Mouse (Mus musculus) stomach, embryonic 15.5 days (tissue): ENCODE data around the gene Inka2. TPM values are rescaled to one million over a fixed set of nuclear protein-coding genes. Genes with fewer than 3 reads are reported as not detected.
"Not testable (repeated sequence)": the region's sequence is repeated elsewhere in the genome, so short reads cannot be mapped to it uniquely, and the experiment has no call there.

Experiments used
- ATAC-seq: fragments of 200-750 bp; cut with Nextera tagmentation; 2 replicates; pipeline ENCODE4 v1.8.0; 2017; ENCODE audit warnings: low read depth, moderate number of reproducible peaks, moderate TSS enrichment; ENCODE audit not compliant: insufficient read depth, low FRiP score
- H3K27ac ChIP-seq: fragments of 300-500 bp; sonication (generic); 2 replicates; pipeline ENCODE4 v1.5.1; 2015; ENCODE audit warnings: mild to moderate bottlenecking, inconsistent platforms
- H3K27me3 ChIP-seq: fragments of 300-500 bp; sonication (generic); replicated peaks from 2 replicates; pipeline ENCODE4 v1.6.1; 2015; ENCODE audit warnings: inconsistent platforms
- H3K36me3 ChIP-seq: fragments of 300-500 bp; sonication (generic); 2 replicates; pipeline ENCODE4 v1.6.1; 2015; ENCODE audit warnings: inconsistent platforms
- H3K4me1 ChIP-seq: fragments of 300-500 bp; sonication (generic); 2 replicates; pipeline ENCODE4 v1.6.1; 2015; ENCODE audit warnings: inconsistent platforms
- H3K4me2 ChIP-seq: fragments of 300-500 bp; sonication (generic); 2 replicates; pipeline ENCODE4 v1.6.1; 2015; ENCODE audit warnings: mild to moderate bottlenecking, inconsistent platforms
- H3K4me3 ChIP-seq: fragments of 300-500 bp; sonication (generic); replicated peaks from 2 replicates; pipeline ENCODE4 v1.5.1; 2015; ENCODE audit warnings: inconsistent platforms
- H3K9ac ChIP-seq: fragments of 300-500 bp; sonication (generic); 2 replicates; pipeline ENCODE4 v1.6.1; 2015; ENCODE audit warnings: inconsistent platforms
- H3K9me3 ChIP-seq: fragments of 300-500 bp; sonication (generic); 2 replicates; pipeline ENCODE4 v1.6.1; 2016; ENCODE audit warnings: inconsistent platforms
- WGBS: fragments of 180-500 bp; shearing (Covaris S2); methylation state at CpG from one replicate; pipeline ENCODE4 v1.1.7; 2015; 5-methylcytosine and 5-hydroxymethylcytosine counted together
- polyA plus RNA-seq: library from polyadenylated mRNA; unstranded; fragments of >200 nt; fragmentation: Nextera tagmentation; extraction: Ambion mirVana; gene quantifications from 2 replicates; pipeline ENCODE4 v1.2.1, GENCODE M21; 2015

Gene Inka2
- polyA plus RNA-seq, 1 experiment from 2014 or later: 2.9 TPM

DNA sequence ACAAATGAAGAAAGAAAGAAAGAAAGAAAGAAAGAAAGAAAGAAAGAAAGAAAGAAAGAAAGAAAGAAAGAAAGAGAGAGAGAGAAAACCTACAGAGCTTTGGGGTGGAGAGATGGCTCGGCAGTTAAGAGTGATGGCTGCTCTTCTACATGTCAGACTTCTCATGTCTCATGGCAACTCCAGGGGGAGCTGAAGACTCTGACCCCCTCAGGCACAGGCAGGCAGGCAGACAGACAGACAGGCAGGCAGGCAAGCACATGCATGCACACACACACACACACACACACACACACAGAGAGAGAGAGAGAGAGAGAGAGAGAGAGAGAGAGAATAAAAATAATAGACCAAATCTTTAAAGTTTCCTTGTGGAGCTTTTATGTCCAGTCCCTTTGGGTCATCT, 3.6 kb upstream of the Inka2 start:
- not testable (repeated sequence) for H3K27me3 ChIP-seq, ATAC-seq, H3K4me2 ChIP-seq, H3K27ac ChIP-seq, H3K4me3 ChIP-seq, H3K9ac ChIP-seq, H3K9me3 ChIP-seq, H3K36me3 ChIP-seq
- 31% methylated on average over 1 of the region's 1 CpGs for WGBS
- H3K4me1 ChIP-seq: peaks cover 15% of the 10 kb centered on the region; the same call in 1 of the 2 replicates

DNA sequence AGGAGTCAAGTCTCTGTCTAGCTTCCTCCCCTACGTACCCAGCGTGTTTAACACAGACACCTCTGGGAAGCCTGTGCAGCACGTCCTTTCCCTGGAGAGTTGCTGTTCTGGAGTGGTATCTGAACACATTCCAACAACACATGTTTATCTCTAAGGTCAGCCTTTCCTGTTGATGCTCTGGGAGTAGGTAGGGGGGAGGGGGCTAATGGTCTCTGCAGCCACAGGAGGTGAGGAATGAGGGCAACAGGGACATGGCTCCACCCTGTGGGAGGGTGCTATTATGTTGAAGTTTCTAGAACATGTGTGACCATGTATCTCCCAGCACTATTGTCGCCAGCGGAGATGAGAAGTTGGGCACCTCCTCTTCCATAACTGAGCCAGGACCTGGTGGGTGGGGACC, 3.0 kb upstream of the Inka2 start:
- H3K9ac ChIP-seq: no peak overlapping the region
- no peak for ATAC-seq
- H3K4me2 ChIP-seq: no peak overlapping the region
- no peak overlapping the region for H3K27ac ChIP-seq
- no peaks in the 10 kb centered on the region for H3K36me3 ChIP-seq
- H3K27me3 ChIP-seq: no peaks in the 10 kb centered on the region; the same call in 1 of the 2 replicates
- 42% methylated on average over 5 of the region's 5 CpGs for WGBS
- H3K9me3 ChIP-seq: no peaks in the 10 kb centered on the region
- H3K4me1 ChIP-seq: peaks cover 9% of the 10 kb centered on the region; the same call in 1 of the 2 replicates
- H3K4me3 ChIP-seq: no peak overlapping the region

DNA sequence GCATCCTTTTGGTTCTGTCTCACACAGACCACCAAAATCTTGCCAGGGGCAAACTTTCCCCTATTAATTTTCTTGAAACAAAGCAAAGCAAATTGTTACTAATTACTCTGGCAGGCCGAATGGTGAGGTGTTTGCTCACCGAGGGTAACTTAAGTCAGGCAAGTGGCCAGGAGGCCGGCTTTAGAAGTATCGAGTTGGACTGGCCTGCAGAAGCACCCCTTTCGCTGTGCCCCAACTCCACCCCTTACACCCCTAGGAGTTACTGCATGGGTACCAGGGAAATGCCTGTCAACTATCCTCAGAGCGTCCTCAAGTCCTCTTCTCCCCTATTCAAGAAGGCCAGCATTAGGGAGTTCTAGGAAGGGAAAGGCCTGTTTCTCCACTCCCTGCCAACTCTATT, 828 bp upstream of the Inka2 start:
- Histone ChIP-seq H3K27me3 (no peaks in the 10 kb centered on the region; the same call in 1 of the 2 replicates), H3K9me3 (no peaks in the 10 kb centered on the region), H3K27ac (no peak overlapping the region), H3K36me3 (no peaks in the 10 kb centered on the region), H3K4me1 (peaks cover 21% of the 10 kb centered on the region), H3K4me3 (no peak overlapping the region), H3K4me2 (no peak overlapping the region), H3K9ac (no peak overlapping the region)
- no peak for ATAC-seq
- 57% methylated on average over 6 of the region's 6 CpGs for WGBS

DNA sequence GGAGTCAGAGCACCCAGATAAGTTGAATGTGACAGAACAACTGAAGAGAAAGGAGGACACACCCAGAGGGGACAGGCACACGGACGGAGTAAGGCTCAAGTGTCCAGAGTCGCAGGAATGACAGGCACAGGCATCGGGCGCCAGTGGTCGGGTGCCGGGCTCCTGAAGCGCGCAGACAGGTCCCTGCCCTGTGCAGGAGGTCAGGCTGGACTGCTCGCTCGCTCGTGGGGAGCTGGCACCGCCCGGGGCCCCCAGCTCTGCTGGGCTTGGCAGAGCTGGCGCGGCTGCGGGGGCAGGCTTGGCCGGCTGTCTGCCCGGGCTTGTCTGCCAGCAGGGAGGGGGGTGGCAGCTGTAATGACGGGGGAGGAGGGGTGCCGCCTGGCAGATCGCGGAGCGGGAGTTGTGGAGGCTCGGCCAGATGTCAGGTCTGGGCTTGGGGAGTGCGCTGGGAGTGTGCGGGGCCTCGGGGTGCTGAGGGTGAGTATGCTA, 706 bp downstream of the Inka2 start:
- under 1% methylated on average over 28 of the region's 28 CpGs for WGBS
- H3K9me3 ChIP-seq: no peaks in the 10 kb centered on the region
- H3K27me3 ChIP-seq: no peaks in the 10 kb centered on the region; the same call in 1 of the 2 replicates
- H3K4me2 ChIP-seq: peak overlapping the region; percentile 88
- peaks cover 21% of the 10 kb centered on the region for H3K4me1 ChIP-seq
- ATAC-seq: peak; percentile 52
- H3K9ac ChIP-seq: peak overlapping the region; percentile 17
- peak overlapping the region; percentile 48 for H3K4me3 ChIP-seq
- H3K27ac ChIP-seq: peak overlapping the region; percentile 69; the same call in 1 of the 2 replicates
- H3K36me3 ChIP-seq: no peaks in the 10 kb centered on the region

DNA sequence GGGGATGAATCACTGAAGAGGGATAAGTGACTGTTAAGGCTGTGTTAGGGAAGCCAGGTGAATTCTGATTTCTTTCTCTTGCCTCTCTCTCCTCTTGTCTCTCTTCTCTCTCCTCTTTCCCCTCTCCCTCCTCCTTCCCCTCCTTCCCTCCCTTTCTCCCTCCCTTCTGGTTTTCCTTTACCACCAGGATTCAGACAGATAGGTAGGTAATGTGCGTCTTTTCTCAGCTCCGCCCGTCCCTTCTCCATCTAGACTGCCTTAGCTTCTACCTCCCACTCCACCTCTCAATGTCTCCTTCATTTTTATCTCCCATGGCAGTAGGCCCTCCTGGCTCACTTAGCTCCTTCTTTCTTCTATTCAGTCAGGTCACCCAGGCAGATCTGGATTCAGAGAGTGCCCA, 1.2 kb downstream of the Inka2 start:
- no peaks in the 10 kb centered on the region for H3K36me3 ChIP-seq
- peaks cover 21% of the 10 kb centered on the region for H3K4me1 ChIP-seq
- peak overlapping the region; percentile 48 for H3K4me3 ChIP-seq
- H3K27ac ChIP-seq: peak overlapping the region; percentile 69; the same call in 1 of the 2 replicates
- H3K4me2 ChIP-seq: peak overlapping the region; percentile 88
- ATAC-seq: no peak
- 37% methylated on average over 3 of the region's 3 CpGs for WGBS
- H3K9me3 ChIP-seq: no peaks in the 10 kb centered on the region
- H3K27me3 ChIP-seq: no peaks in the 10 kb centered on the region; the same call in 1 of the 2 replicates
- peak overlapping the region; percentile 17; the same call in 1 of the 2 replicates for H3K9ac ChIP-seq

DNA sequence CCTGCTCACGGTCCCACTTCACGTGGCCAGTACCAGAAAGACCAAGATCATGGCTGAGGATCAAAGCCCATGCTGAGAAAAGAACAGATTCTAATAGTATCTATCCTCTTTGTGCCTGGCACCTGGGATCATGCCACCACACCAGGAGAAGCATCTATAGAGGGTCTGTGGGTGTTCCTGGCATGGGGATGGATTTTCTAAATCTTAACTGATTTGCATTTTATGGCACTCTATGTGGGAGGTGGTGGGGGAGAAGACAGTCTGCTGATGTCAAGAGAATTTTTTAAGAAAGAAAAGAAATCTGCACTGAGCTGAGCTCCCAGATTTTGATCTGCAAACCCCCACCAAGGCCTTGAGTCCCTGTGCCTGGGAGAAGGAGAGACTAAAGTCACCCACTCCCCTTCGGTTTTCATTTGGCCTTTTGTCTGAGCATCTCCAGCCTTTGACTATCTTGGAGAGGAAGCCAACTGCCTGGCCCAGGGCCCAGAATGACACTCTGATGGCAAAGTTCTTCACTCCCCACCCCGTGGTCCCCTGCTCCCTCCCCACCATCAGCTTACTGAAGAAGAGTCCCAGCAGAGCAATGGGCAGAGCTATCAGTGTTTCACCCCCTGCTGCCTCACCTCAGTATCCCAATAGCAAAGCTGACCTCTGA, 2.1 kb downstream of the Inka2 start:
- Histone ChIP-seq H3K4me2 (peak overlapping the region; percentile 88; the same call in 1 of the 2 replicates), H3K4me1 (peaks cover 21% of the 10 kb centered on the region), H3K9me3 (no peaks in the 10 kb centered on the region), H3K9ac (no peak overlapping the region), H3K27ac (no peak overlapping the region), H3K36me3 (no peaks in the 10 kb centered on the region), H3K4me3 (peak overlapping the region; percentile 48; the same call in 1 of the 2 replicates), H3K27me3 (no peaks in the 10 kb centered on the region; the same call in 1 of the 2 replicates)
- WGBS: 46% methylated on average over 4 of the region's 4 CpGs
- ATAC-seq: no peak

DNA sequence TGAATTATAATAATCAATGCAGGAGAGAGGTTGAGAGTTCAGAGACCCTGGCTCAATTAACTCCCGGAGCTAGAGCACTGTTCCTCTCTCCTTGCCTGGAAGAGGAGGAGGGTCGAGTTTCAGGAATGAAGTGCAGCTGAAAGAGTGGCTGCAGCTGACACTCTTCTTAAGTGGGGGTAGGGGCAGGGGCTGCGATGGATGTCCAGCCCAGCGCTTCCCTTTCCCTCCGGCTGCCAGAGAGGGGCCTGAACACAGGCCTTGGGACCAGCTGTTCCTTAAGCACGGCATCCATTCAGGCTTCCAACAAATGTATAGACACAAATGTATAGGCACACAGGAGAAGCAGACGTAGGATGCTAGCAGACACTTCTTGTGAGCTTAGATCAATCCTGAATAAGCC, 3.2 kb downstream of the Inka2 start:
- WGBS: 36% methylated on average over 7 of the region's 7 CpGs
- no peak overlapping the region for H3K9ac ChIP-seq

DNA sequence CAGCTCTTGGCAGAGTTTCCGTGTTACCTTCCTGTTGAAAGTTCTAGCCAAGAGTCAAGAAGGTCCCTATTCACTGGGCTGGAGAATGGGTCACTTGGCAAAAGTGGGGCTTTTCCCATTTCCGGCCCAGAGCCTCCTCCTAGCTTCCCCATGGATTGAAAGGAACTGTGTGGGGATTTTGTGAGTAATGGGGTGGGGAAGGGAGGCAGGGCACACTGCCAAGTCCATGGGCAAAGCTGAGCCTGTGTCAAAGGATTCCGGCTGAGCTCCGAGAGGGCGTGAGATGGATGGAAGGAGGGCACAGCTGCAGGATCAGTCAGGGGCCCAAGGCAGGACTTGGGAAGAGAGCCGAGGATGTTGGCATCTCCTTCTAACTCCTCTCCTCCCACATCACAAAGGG, 5.8 kb downstream of the Inka2 start:
- Histone ChIP-seq H3K4me3 (no peak overlapping the region), H3K4me2 (no peak overlapping the region), H3K36me3 (no peaks in the 10 kb centered on the region), H3K4me1 (peaks cover 13% of the 10 kb centered on the region), H3K27ac (0 out of 2 replicates have a peak overlapping the region, but pooled peaks have one; percentile 4), H3K9ac (no peak overlapping the region), H3K9me3 (no peaks in the 10 kb centered on the region), H3K27me3 (no peaks in the 10 kb centered on the region)
- 49% methylated on average over 6 of the region's 6 CpGs for WGBS
- ATAC-seq: no peak

More for the DNA sequence above, 3.2 kb downstream of the Inka2 start:
- Histone ChIP-seq H3K9me3 (no peaks in the 10 kb centered on the region), H3K4me1 (peaks cover 21% of the 10 kb centered on the region), H3K4me3 (no peak overlapping the region), H3K27ac (no peak overlapping the region), H3K36me3 (no peaks in the 10 kb centered on the region), H3K27me3 (no peaks in the 10 kb centered on the region; the same call in 1 of the 2 replicates), H3K4me2 (no peak overlapping the region)
- no peak for ATAC-seq

DNA sequence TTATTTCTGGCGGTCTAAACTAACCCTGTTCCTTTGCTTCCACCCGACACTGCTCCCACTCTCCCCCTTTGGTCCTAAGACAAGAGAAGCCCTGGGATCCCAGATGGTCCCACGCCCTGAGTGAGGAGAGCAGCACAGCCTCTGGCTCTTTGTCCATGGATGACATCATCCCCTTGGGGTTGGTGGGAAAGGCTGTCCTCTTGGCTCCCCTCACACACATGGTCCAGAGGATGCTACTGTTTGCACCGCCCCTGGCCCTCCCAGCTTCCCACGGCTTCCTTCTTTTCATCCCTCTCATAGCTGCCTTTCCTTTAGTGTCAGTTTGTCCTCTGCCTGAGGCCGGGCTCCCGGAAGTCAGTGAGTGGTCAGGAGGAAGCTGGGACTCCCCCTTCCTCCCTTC, 7.3 kb downstream of the Inka2 start:
- Histone ChIP-seq H3K27ac (no peak overlapping the region), H3K36me3 (no peaks in the 10 kb centered on the region), H3K27me3 (no peaks in the 10 kb centered on the region), H3K4me2 (no peak overlapping the region), H3K4me1 (peaks cover 13% of the 10 kb centered on the region; the same call in 1 of the 2 replicates), H3K4me3 (no peak overlapping the region), H3K9me3 (no peaks in the 10 kb centered on the region), H3K9ac (no peak overlapping the region)
- WGBS: 62% methylated on average over 7 of the region's 7 CpGs
- ATAC-seq: peak; percentile 56; the same call in 1 of the 2 replicates

DNA sequence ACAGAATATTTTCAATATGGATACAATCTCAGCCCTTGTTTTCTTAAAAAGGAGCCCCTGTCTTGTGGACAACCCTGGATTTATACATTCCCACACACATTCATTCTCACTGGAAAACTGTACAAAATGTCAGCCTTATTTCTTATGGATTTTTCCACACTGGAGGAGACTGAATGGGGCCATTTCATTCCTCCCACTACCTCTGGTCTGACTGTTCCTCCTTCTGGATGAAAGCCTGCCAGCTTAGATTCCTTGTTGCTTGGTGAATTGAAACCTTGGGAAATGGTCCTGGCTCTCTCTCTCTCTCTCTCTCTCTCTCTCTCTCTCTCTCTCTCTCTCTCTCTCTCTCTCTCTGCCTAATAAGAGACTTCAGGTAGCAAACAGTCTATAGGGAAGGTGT, 8.4 kb downstream of the Inka2 start:
- H3K27me3 ChIP-seq: no peaks in the 10 kb centered on the region
- no peak for ATAC-seq

DNA sequence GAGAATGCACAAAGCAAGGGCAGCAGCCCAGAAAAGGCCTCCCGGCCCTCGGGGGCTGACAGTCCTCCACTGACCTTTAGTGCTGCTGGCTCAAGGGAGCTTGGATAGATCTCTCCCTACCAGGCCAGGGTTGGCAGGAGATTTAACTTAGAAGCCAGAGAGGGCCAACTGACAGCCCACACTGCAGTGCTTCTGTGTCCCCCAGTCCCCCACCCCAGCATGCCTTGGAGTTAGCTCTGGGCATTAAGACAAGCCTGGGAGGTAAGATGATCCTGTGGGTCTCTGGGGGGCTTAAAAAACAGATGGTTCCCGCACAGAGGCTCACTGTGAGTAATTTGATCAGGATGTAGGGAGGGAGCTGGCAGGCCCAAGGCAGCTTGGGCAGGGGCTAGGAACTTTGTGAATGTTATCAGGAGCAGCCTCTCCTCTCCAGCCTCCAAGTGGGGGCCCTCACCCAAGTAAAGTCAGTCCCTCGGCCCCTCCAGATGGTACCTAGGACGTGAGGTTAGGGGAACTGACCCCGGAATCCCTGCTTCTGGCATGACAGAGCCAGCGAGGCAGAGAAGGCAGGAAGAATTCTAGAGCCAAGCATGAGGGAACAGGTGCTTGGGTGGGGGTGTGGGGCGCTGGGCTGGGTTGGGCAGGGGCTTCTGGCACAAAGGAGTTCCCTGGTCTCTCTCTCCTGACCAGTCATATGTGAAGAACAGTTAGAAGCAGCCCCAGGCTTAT, 9.9 kb downstream of the Inka2 start:
- Histone ChIP-seq H3K9ac (no peak overlapping the region), H3K4me3 (no peak overlapping the region), H3K27me3 (no peaks in the 10 kb centered on the region), H3K27ac (0 out of 2 replicates have a peak overlapping the region, but pooled peaks have one; percentile 0), H3K4me2 (no peak overlapping the region), H3K4me1 (0 out of 2 replicates have a peak, but pooled peaks cover 4% of the 10 kb centered on the region), H3K36me3 (no peaks in the 10 kb centered on the region), H3K9me3 (no peaks in the 10 kb centered on the region)
- WGBS: 28% methylated on average over 8 of the region's 8 CpGs
- no peak for ATAC-seq

More for the DNA sequence above, 8.4 kb downstream of the Inka2 start:
- no peak overlapping the region for H3K4me3 ChIP-seq
- H3K27ac ChIP-seq: no peak overlapping the region
- H3K36me3 ChIP-seq: no peaks in the 10 kb centered on the region
- no peaks in the 10 kb centered on the region for H3K9me3 ChIP-seq
- peaks cover 5% of the 10 kb centered on the region; the same call in 1 of the 2 replicates for H3K4me1 ChIP-seq
- H3K9ac ChIP-seq: no peak overlapping the region
- H3K4me2 ChIP-seq: no peak overlapping the region

DNA sequence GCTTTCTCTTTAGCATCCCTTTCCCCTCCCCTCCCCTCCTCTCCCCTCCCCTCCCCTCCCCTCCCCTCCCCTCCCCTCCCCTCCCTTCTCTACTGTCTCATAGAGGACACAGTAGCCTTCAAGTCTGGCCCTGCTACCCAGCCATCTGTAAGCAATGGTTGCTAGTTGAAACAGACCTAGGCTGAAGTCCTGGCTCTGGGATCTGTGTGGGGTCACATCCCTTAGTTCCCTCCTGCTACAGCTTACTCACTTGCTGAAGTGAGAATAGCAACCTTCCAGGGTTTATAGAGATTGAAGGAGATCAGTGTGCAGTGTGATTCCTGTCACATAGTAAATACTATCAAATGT, 10.4 kb downstream of the Inka2 start:
- H3K4me2 ChIP-seq: no peak overlapping the region
- ATAC-seq: no peak
- 0 out of 2 replicates have a peak, but pooled peaks cover 4% of the 10 kb centered on the region for H3K4me1 ChIP-seq
- no peaks in the 10 kb centered on the region for H3K27me3 ChIP-seq
- H3K4me3 ChIP-seq: no peak overlapping the region
- H3K9ac ChIP-seq: no peak overlapping the region
- no peaks in the 10 kb centered on the region for H3K36me3 ChIP-seq
- H3K27ac ChIP-seq: no peak overlapping the region
- H3K9me3 ChIP-seq: no peaks in the 10 kb centered on the region
